Mouse (Mus musculus): ENCODE measurements at regions not wholly inside any gene's neighbourhood (a gene's known extent, or its start where the extent isn't known, plus 50 kb on each side); places are given as distances from the start of the nearest gene placed in this dataset.
A peak's percentile ranks its signal among the peaks of the same experiment; 100 is the strongest.

DNA sequence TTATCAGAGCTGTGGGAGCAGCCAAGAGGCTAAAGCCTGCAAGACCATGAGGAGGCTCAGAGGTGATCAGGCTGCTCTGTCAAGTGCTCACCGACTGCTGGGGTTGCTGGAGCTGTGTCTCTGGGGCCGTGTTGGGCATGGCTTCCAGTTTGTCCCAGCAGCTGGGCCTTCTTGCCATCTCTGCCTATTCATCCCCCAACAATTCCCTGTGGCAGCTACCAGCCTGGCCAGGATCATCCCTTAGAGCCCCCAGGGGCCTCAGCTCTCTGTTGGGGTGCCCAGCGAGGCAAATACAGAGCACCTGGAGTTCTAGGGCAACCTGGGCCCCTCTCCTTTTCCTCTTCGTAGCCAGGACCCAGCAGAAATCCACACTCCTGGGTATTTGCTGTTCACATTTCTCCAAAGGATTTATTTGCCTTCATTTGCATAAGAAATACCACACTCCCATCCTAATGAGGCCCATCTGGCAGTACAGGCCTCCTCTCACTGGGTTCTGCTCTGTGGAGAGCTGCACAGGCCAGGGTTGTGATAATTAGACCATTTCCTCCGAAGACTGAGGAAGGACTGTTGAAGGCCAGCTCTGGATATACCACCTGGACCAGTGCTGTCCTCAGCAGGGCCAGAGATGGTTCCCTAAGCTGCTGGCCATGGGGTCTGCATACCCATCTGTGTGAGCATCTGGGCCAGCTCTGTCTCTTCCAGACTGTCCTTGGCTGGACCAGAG is 61.6 kb upstream of the Rufy1 start:
- 18% methylated on average over 5 of the region's 5 CpGs for WGBS
- no peaks in the 10 kb centered on the region for H3K36me3 ChIP-seq

GRCm38 (mm10) chr11:50483821-50484220 is 52.9 kb upstream of the Rufy1 start:
- H3K36me3 ChIP-seq = no peaks in the 10 kb centered on the region
- no peak overlapping the region for H3K4me3 ChIP-seq
- no peaks in the 10 kb centered on the region for H3K9me3 ChIP-seq
- WGBS = 94% methylated on average over 2 of the region's 2 CpGs
- no peak overlapping the region for H3K4me2 ChIP-seq
- no peak for ATAC-seq (ENCODE audit: low FRiP score, low read depth)
- no peaks in the 10 kb centered on the region for H3K27me3 ChIP-seq
- H3K27ac ChIP-seq (replicated peaks) = no peak overlapping the region
- no peak overlapping the region for H3K9ac ChIP-seq
- peaks cover 16% of the 10 kb centered on the region for H3K4me1 ChIP-seq (replicated peaks)

More for the DNA sequence above, 61.6 kb upstream of the Rufy1 start:
- H3K4me1 ChIP-seq (replicated peaks) = peaks cover 16% of the 10 kb centered on the region
- no peaks in the 10 kb centered on the region for H3K9me3 ChIP-seq
- H3K27me3 ChIP-seq = no peaks in the 10 kb centered on the region
- no peak overlapping the region for H3K4me3 ChIP-seq
- ATAC-seq (ENCODE audit: low FRiP score, low read depth) = peak; percentile 82
- no peak overlapping the region for H3K9ac ChIP-seq
- no peak overlapping the region for H3K4me2 ChIP-seq
- peak overlapping the region; percentile 36; the same call in 1 of the 2 replicates for H3K27ac ChIP-seq (replicated peaks)

- Histone ChIP-seq H3K4me1 (replicated peaks) (peaks cover 13% of the 10 kb centered on the region; the same call in 1 of the 2 replicates), H3K4me2 (no peak overlapping the region), H3K27me3 (no peaks in the 10 kb centered on the region), H3K27ac (replicated peaks) (no peak overlapping the region), H3K9me3 (no peaks in the 10 kb centered on the region), H3K4me3 (no peak overlapping the region), H3K36me3 (no peaks in the 10 kb centered on the region), H3K9ac (no peak overlapping the region)
- no peak for ATAC-seq (ENCODE audit: low FRiP score, low read depth)
- WGBS = 93% methylated on average over 6 of the region's 6 CpGs
These were observed 52.2 kb upstream of the Rufy1 start for GRCm38 (mm10) chr11:50483116-50483515.

DNA sequence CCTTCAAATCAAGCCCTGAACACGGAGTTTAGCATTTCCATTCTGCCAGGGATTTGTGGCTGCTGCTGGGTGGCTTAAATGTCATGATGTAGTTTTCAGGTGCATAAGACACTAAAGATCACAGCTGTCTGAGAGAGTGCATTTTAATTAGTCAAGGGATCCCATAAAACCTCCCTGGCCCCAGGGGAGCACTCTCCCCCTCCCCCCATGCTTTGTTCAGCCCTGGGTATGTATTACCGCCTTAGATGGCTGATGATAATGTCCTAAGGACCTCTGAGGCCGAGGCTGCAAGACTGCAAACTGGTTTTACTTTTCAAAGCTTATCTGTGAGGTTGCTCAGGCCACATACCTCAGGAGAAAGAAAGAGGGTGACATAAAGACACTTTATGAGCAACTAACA is 51.7 kb upstream of the Rufy1 start:
- no peaks in the 10 kb centered on the region for H3K9me3 ChIP-seq
- no peaks in the 10 kb centered on the region for H3K36me3 ChIP-seq
- no peak overlapping the region for H3K4me2 ChIP-seq
- 46% methylated on average over 3 of the region's 3 CpGs for WGBS
- H3K27ac ChIP-seq (replicated peaks) = no peak overlapping the region
- peaks cover 8% of the 10 kb centered on the region; the same call in 1 of the 2 replicates for H3K4me1 ChIP-seq (replicated peaks)
- H3K9ac ChIP-seq = no peak overlapping the region
- no peak overlapping the region for H3K4me3 ChIP-seq
- H3K27me3 ChIP-seq = no peaks in the 10 kb centered on the region
- ATAC-seq (ENCODE audit: low FRiP score, low read depth) = no peak
